Mouse (Mus musculus) spleen, postnatal 0 days (tissue): ENCODE measurements around the gene Traip. TPM values are rescaled to one million over a fixed set of nuclear protein-coding genes. Genes with fewer than 3 reads are reported as not detected.

ENCODE experiments used
- polyA plus RNA-seq: library from polyadenylated mRNA; unstranded; fragments of >200 nt; fragmentation: Nextera tagmentation; extraction: Ambion mirVana; gene quantifications from 2 replicates; pipeline ENCODE4 v1.2.1, GENCODE M21; 2015

Gene Traip
- 18.6 and 19.2 TPM in 2 replicates for polyA plus RNA-seq

GRCm38 (mm10) chr9:107949922-107950235 is at the start of gene Traip:
Gene Traip (plus strand): TSS chr9:107950136.

DNA sequence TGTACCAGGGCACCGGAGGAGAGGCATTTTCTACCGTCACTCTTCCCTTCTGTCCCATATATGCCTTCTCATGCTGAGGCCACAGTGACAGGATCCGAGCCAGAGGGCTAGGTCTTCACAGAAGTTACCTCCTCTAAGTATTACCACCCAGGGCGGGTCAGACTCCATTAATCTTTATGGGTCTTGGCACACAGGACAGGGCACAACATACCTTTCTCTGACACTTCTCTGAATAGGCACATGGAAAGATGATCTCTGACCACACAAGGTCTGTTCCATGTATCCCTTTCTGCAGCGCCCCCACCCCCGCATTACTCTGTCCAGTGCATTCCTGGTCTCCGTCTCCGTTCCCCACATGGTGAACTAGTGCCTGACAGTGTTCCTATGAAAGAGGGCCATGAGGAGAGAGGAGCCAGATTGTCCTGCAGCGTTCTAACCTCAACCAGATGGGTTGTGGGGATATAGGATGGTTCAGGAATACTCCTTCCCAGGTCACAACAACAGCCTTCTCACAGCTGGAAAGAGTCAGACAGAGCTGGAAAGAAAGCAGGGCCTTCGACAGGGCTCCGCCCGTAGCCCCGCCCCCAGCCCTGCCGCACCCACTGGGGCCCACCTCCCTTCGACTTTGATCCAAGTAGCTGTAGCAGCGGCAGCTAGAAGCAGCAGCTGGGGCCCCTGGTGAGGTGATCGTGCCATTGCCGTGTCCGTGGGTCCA is 43.5 kb upstream of the Traip start, which contains the start of gene Mst1r:
Mst1r (plus strand) TSS at position 622 of the 715 bp plus-strand sequence.

DNA sequence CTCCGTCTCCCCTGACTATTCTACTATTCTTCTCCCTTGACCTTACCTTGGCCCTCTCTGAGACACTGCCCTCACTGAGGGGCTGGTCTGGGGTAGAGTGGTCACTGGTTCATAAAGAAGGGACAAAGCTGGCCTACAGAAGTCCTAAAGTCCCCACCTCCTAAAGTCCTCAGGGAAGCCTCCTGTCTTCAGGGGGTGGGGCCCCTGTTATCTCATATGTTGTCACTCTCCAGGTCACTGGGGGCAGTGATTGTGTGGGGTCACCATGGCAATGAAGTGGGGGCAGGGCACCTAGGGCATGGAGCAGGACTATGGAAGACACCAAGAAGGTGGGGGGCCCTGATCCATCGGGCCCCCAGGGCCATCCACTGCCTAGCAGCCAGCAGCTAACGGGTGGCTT is 21.8 kb upstream of the Traip start, which contains the start of gene Actl11:
Actl11 (plus strand) TSS at position 301 of the 400 bp plus-strand sequence.

GRCm38 (mm10) chr9:107935374-107935773 is 14.6 kb upstream of the Traip start, which contains the start of gene Camkv:
Gene Camkv (plus strand): TSS chr9:107935674.

DNA sequence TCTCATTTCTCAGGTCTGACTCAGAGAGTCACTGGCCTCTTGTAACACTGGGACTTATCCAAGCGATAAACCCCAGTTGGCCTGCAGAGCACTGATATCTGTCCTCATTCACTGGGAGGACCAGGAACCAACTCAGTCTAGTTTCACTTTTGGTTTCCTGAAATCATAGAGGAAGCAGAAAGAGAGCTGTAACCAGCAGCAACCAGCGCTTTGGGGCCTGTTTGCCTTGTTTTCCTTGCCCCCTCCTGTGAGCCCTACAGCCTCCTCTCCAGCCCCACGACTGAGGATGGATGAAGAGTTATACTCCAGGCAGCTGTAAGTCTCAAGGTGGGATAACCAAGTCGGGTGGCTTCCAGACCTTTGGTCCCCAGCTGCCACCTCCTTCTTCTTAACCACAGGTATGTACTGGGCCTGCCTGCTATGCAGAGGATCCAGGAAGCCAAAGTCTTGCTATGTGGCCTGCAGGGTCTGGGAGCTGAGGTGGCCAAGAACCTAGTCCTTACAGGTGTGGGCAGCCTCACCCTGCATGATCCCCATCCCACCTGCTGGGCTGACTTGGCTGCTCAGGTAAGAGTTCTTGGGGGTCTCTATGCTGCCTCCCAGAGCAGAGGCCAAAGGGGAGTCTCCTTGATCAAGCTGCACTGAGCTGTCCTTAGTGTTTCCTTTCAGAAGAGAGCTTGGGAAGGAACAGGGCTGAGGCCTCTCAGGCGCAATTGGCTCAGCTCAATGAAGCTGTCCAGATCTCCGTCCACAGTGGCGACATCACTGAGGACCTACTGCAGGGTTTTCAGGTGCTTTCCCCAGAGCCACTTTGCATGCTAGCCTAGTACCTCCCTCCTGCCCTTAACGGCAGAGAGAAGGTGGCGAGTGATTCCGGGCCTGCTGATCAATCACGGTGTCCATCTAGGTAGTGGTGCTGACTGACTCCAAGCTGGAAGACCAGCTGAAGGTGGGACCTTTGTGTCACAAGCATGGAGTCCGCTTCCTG is 25.8 kb downstream of the Traip start, which contains the start of gene Uba7:
Uba7 (plus strand) TSS at position 107 of the 988 bp plus-strand sequence.

DNA sequence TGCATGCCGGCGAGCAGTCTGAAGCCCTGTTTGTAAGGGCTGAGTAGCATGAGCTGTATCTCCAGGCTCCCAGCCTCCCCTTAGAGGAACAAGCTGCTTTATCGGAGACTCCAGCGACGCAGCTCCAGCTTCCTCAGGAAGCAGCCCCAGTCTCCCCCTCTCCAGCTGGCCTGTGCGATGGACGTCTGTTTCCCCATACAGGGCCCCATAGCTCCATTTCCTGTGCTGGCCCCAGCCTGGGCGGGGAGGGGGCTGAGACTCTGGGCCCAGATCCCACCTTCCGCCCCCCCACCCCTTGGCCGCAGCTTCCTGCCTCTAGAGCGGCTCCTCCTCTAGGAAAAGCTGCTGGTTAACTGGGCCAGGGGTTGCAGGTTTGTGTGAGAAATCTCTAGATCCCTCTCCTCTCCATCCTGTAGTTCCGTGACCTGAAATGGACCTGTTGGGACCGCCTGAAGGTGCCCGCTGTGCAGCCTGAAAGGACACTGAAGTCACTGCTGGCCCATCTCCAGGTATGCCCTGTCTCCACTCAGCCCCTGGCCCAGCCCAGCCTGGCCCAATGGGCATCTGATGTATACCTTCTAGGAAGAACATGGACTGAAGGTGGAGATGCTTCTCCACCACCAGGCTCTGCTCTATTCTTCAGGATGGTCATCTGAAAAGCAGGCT is 32.9 kb downstream of the Traip start, which contains the start of gene Gm20661:
Gm20661 (plus strand) TSS at position 378 of the 666 bp plus-strand sequence.

DNA sequence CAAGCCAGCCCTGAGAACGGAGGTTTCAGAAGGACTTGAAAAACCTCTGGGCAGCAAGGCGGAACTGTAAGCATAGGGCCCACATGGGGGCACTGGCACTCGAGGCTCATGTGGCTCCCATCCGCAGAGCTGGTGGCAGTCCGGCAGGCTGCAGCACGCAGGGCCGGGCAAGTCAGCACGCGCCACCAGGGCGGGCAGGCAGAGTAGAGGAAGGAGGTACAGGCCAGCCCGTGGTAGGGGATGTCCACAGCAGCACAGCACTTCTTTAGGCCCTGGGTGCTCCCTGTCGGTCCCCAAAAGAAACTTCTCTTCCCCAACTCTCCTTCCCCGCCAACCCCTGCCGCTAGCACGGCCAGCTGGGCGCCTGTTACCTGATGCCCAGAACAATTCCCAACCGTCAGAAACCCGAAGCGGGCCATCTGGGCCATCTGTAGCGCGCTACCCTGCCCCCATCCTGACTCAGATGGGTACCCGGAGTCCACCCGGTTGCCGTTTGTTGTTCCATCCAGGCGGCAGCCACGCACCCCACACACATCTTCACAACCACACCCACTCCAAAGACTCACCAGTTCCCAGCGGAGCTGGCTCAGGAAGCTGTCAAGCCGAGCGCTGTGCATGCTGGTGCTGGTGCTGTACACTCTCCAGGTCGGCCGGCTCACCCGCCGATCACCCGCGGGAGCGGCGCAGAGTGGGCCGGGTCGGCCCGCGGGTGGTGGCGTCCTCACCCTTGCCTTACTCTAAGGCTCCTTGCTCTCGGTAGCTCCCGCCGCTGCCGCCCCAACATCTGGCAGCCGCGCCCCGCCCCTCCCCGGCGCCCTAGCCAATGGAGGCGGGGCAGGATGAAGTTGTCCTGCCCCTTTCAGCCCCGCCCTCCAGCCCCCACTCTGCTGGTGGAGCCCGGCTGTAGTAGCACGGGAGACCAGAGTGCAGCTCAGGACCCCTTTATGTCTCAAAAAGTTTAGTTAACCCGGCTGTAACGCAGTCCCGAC is 35.5 kb downstream of the Traip start, which contains the start of gene Inka1:
Inka1 (minus strand) TSS at position 749 of the 989 bp plus-strand sequence.

GRCm38 (mm10) chr9:107992197-107992596 is 42.3 kb downstream of the Traip start, which contains the start of gene Cdhr4:
Gene Cdhr4 (plus strand): TSS chr9:107992497.

GRCm38 (mm10) chr9:107996049-107996448 is 46.1 kb downstream of the Traip start, which contains the start of gene Gm20662:
Gene Gm20662 (plus strand): TSS chr9:107996349.

DNA sequence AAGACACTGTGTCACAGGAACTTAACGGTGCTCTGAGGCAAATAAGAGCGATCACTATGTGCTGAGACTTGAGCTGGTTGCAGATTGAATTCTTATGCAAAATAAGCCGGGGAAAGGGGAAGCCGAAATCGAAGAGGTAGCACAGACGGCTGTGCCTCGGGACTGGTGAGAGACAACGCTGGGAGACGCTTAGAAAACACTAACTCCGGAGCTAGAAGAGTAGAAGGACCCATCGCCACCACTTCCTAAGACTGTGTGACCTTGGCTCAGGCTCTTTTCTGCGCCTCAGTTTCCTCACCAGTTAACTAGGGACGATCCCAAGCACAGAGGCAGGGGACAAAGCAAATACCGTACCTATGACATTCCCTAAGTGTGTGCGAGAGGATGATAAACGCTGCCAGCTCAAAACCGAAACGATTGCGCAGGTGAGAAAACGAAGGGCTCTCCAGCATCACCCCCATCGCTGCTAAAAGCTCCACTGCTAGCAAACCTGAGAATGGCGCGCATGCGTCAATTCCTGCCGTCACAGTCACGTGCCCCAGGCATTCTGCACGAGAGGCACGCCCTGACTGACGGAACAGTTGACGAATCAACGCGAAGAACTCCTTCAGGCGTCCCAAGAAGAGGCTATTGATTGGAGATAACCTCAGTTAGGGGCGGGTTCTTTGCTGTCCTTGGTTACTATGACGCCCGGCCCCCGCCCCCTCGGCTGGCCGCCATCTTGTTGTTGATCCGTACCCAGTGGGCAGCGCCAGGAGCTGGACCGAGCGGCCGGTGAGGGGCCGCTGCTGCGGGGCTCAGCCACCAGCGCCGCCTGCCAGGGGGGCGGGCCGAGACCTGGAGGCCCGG is 52.2 kb downstream of the Traip start, which contains the start of gene Ip6k1:
Ip6k1 (plus strand) TSS at position 580 of the 849 bp plus-strand sequence.

Other genes with a start within 250 kb of the Traip start
- gene Sema3f, start 239.7 kb upstream of the Traip start, polyA plus RNA-seq: 4.4 and 6.3 TPM in 2 replicates
- 86.8 and 98.0 TPM in 2 replicates for gene Rbm5, start 179.1 kb upstream of the Traip start, polyA plus RNA-seq
- gene Rbm6, start 76.9 kb upstream of the Traip start, polyA plus RNA-seq: 37.4 and 39.2 TPM in 2 replicates
- 5.0 and 5.7 TPM in 2 replicates for gene Mon1a, start 62.0 kb upstream of the Traip start, polyA plus RNA-seq
- 2.1 and 2.4 TPM in 2 replicates for gene Mst1r, start 43.3 kb upstream of the Traip start, polyA plus RNA-seq
- not detected in 2 replicates for gene Actl11, start 21.7 kb upstream of the Traip start, polyA plus RNA-seq
- gene Camkv, start 14.5 kb upstream of the Traip start, polyA plus RNA-seq: 0.10 and 0.20 TPM in 2 replicates
- gene Uba7, start 25.4 kb downstream of the Traip start, polyA plus RNA-seq: 74.5 and 86.4 TPM in 2 replicates
- gene Gm20661, start 32.9 kb downstream of the Traip start, polyA plus RNA-seq: 0.77 and 1.3 TPM in 2 replicates
- 75.4 and 77.7 TPM in 2 replicates for gene Inka1, start 35.7 kb downstream of the Traip start, polyA plus RNA-seq
- gene Cdhr4, start 42.4 kb downstream of the Traip start, polyA plus RNA-seq: 2.2 and 3.8 TPM in 2 replicates
- gene Gm20662, start 46.2 kb downstream of the Traip start, polyA plus RNA-seq: 0.17 TPM in 1 of 2 replicates, not detected in the other
- 43.7 and 46.3 TPM in 2 replicates for gene Ip6k1, start 52.4 kb downstream of the Traip start, polyA plus RNA-seq
- 14.6 and 15.7 TPM in 2 replicates for gene Gmppb, start 99.1 kb downstream of the Traip start, polyA plus RNA-seq
- 1.9 and 2.3 TPM in 2 replicates for gene Amigo3, start 103.0 kb downstream of the Traip start, polyA plus RNA-seq
- gene Mst1, start 130.3 kb downstream of the Traip start, polyA plus RNA-seq: 3.4 and 4.5 TPM in 2 replicates
- gene Rnf123, start 133.2 kb downstream of the Traip start, polyA plus RNA-seq: 90.1 and 92.6 TPM in 2 replicates
- 130 and 136 TPM in 2 replicates for gene Apeh, start 144.5 kb downstream of the Traip start, polyA plus RNA-seq
- 2.9 TPM in 2 replicates for gene Bsn, start 240.2 kb downstream of the Traip start, polyA plus RNA-seq